Mouse (Mus musculus) lung, embryonic 15.5 days (tissue): ENCODE results near the gene Gins2. TPM values are rescaled to one million over a fixed set of nuclear protein-coding genes. Genes with fewer than 3 reads are reported as not detected.

Source experiments
- ATAC-seq: fragments of 200-750 bp; cut with Nextera tagmentation; 2 replicates; pipeline ENCODE4 v1.8.0; 2017; ENCODE audit warnings: moderate number of reproducible peaks, borderline replicate concordance; ENCODE audit not compliant: low FRiP score, low TSS enrichment; ENCODE audit errors: extremely low read depth
- H3K27ac ChIP-seq: fragments of 300-500 bp; sonication (generic); 2 replicates; pipeline ENCODE4 v1.5.1; 2015; ENCODE audit warnings: moderate library complexity, mild to moderate bottlenecking, inconsistent platforms
- H3K27me3 ChIP-seq: fragments of 300-500 bp; sonication (generic); 2 replicates; pipeline ENCODE4 v1.6.1; 2015; ENCODE audit warnings: inconsistent platforms
- H3K36me3 ChIP-seq: fragments of 300-500 bp; sonication (generic); 2 replicates; pipeline ENCODE4 v1.6.1; 2015; ENCODE audit warnings: inconsistent platforms
- H3K4me1 ChIP-seq: fragments of 300-500 bp; sonication (generic); 2 replicates; pipeline ENCODE4 v1.6.1; 2015; ENCODE audit warnings: inconsistent platforms
- H3K4me2 ChIP-seq: fragments of 300-500 bp; sonication (generic); 2 replicates; pipeline ENCODE4 v1.6.1; 2015; ENCODE audit warnings: inconsistent platforms, mild to moderate bottlenecking, moderate library complexity
- H3K4me3 ChIP-seq: fragments of 300-500 bp; sonication (generic); 2 replicates; pipeline ENCODE4 v1.5.1; 2015; ENCODE audit warnings: mild to moderate bottlenecking, inconsistent platforms
- H3K9ac ChIP-seq: fragments of 300-500 bp; sonication (generic); 2 replicates; pipeline ENCODE4 v1.6.1; 2015; ENCODE audit warnings: inconsistent platforms
- H3K9me3 ChIP-seq: fragments of 300-500 bp; sonication (generic); 2 replicates; pipeline ENCODE4 v1.6.1; 2016; ENCODE audit warnings: inconsistent platforms
- WGBS: fragments of 180-500 bp; shearing (Covaris S2); methylation state at CpG from one replicate; pipeline ENCODE4 v1.1.7; 2015; 5-methylcytosine and 5-hydroxymethylcytosine counted together
- polyA plus RNA-seq: library from polyadenylated mRNA; unstranded; fragments of >200 nt; fragmentation: Nextera tagmentation; extraction: Ambion mirVana; gene quantifications from 2 replicates; pipeline ENCODE4 v1.2.1, GENCODE M21; 2015

Gins2 gene
- polyA plus RNA-seq, 1 experiment from 2014 or later, result 117 TPM

DNA sequence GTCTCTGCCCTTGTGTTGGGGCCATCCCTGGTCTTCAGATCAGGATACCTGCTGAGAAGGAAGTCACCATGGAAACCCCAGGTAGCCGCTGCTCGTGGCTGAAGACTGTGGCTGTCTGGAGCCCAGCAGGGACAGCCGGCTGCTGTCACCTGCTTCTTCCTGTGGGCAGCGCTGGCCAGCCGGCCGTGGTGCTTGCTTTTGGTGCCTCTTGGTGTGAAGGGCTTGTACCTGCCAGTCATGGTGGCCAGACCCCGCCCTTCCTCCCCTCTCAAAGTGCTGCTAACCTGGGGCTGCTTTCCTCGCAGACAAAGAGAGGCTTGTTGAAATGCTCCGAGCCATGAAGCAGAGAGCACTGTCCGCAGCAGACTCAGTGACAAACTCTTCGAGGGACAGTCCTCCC lies 15.2 kb downstream of the Gins2 start:
- 60% methylated on average over 11 of the region's 11 CpGs for WGBS
- Histone ChIP-seq H3K27me3 (no peaks in the 10 kb centered on the region), H3K9ac (no peak overlapping the region), H3K36me3 (peaks cover 92% of the 10 kb centered on the region), H3K4me1 (peaks cover 28% of the 10 kb centered on the region), H3K9me3 (no peaks in the 10 kb centered on the region), H3K4me3 (no peak overlapping the region), H3K27ac (peak overlapping the region; percentile 32; the same call in 1 of the 2 replicates), H3K4me2 (no peak overlapping the region)
- ATAC-seq, result no peak

DNA sequence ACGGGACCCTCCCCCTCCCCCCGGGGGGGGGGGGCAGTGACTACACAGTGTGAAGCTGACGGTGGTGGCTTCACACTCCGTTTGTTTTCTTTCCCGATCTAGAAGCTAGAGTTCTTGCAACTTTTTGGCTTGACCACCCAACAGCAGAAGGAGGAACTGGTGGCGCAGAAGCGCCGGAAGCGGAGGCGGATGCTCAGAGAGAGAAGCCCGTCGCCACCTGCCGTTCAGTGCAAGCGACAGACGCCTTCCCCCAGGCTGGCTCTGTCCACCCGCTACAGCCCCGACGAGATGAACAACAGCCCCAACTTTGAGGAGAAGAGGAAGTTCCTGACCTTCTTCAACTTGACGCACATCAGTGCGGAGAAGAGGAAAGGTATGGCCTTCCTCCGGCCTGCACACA lies 16.6 kb downstream of the Gins2 start:
- Histone ChIP-seq H3K27ac (no peak overlapping the region), H3K4me3 (no peak overlapping the region), H3K9ac (no peak overlapping the region), H3K9me3 (no peaks in the 10 kb centered on the region), H3K4me2 (no peak overlapping the region), H3K36me3 (peaks cover 92% of the 10 kb centered on the region), H3K27me3 (no peaks in the 10 kb centered on the region), H3K4me1 (peaks cover 28% of the 10 kb centered on the region)
- ATAC-seq, result no peak
- WGBS, result 80% methylated on average over 21 of the region's 21 CpGs

DNA sequence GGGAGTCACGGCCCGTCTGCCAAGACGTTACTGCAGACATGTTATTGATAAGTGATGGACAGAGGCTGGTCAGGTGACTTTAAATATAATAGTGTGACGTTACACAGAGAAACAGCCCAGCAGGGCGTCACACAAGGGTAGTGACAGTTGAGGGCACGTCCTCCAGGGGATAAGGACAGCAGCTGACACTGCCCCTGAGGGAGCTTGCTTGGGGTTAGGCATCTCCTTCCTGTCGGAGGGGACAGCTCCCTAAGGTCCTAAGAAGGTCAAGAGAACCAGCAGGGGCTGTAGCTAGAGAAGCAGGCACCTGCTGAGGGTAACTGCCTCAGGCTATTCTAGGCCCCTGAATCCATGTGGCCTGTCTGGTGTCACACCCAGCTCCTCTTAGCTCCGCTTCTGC lies 17.5 kb downstream of the Gins2 start:
- no peak overlapping the region for H3K9ac ChIP-seq
- 85% methylated on average over 8 of the region's 8 CpGs for WGBS
- peaks cover 28% of the 10 kb centered on the region for H3K4me1 ChIP-seq
- ATAC-seq, result no peak
- H3K27me3 ChIP-seq, result no peaks in the 10 kb centered on the region
- no peak overlapping the region for H3K27ac ChIP-seq
- H3K4me2 ChIP-seq, result no peak overlapping the region
- peaks cover 92% of the 10 kb centered on the region for H3K36me3 ChIP-seq
- no peak overlapping the region for H3K4me3 ChIP-seq
- no peaks in the 10 kb centered on the region for H3K9me3 ChIP-seq

DNA sequence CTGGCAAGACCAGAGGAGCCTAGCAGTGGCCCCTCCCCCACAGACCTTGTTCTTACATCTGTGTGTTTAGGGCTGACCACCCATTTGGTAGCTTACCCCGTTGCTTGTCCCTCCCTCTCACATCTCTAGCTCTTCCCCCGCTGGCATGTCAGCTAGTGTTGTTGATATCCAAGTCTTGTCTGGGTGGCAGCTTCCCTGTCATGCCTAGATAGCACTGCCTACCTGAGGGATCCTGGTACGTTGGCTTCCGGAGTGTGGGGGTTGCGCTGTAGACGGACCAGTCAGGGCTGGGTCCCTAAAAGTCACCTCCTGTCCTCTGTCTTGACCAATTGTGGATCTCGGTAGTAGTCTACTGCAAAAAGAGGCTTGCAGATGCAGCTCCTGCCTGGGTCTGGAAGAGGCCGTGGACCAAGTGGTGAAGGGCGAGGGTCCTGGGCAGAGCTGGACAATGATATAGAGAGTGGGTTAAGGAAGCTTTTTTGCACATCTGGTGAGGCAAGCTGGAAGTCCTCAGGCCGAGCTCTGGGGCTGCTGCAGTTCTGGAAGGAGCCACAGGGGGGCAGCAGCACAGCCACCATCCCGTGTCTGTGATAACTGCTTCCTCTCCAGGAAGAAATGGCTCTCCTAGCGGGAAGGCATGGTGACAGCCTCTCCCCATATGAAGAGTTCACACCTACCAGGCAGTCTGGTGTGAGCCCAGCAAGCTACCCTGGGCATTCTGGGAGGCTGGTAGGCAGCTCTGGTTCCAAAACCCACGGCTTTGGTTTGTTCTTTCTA lies 19.0 kb downstream of the Gins2 start:
- Histone ChIP-seq H3K9ac (no peak overlapping the region), H3K27me3 (no peaks in the 10 kb centered on the region), H3K4me2 (no peak overlapping the region), H3K27ac (no peak overlapping the region), H3K36me3 (peaks cover 84% of the 10 kb centered on the region), H3K9me3 (no peaks in the 10 kb centered on the region), H3K4me3 (no peak overlapping the region), H3K4me1 (peaks cover 27% of the 10 kb centered on the region)
- no peak for ATAC-seq
- WGBS, result 51% methylated on average over 13 of the region's 13 CpGs

DNA sequence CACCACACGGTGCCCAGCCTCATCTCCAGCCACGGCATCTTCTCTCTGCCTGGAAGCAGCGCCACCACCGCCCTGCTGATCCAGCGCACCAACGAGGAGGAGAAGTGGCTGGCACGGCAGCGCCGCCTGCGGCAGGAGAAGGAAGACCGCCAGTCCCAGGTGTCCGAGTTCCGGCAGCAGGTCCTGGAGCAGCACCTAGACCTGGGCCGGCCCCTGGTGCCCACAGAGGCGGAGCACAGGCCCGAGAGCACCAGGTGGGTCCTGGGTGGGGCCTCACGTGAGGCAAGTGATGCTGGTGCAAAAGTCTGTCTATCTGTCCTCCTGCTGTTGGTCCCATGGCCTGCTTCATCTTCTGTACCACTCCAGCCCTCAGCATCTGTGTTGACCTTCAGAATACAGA lies 20.0 kb downstream of the Gins2 start:
- Histone ChIP-seq H3K9me3 (no peaks in the 10 kb centered on the region), H3K4me3 (no peak overlapping the region), H3K4me1 (peaks cover 27% of the 10 kb centered on the region), H3K9ac (no peak overlapping the region), H3K27me3 (no peaks in the 10 kb centered on the region), H3K4me2 (no peak overlapping the region), H3K36me3 (peaks cover 76% of the 10 kb centered on the region), H3K27ac (no peak overlapping the region)
- no peak for ATAC-seq
- 94% methylated on average over 17 of the region's 17 CpGs for WGBS

DNA sequence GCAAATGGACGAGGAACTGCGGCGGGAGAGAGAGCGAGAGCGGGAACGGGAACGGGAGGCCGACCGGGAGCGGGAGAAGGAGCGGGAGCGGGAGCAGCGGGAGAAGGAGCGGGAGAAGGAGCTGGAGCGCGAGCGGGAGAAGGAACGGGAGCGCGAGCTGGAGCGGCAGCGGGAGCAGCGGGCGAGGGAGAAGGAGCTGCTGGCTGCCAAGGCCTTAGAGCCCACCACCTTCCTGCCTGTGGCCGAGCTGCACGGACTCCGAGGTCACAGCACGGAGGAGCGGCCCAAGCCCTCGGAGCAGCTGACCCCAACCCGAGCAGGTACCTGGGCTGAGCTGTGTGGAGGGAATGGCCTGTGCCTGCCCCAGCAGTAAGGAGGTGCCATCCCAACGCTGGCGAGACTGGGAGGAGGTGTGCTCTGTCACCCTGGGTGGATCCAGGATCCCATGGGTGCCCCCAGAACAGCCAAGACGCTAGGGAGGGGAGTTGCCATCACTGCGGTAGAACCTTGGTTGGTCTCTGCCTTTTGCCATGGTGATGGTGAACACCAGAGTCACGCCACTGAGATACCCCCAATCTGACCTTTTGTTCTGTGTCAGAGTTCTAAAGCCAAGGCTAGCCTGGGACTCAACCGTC lies 20.8 kb downstream of the Gins2 start:
- H3K27me3 ChIP-seq, result no peaks in the 10 kb centered on the region
- H3K4me1 ChIP-seq, result peaks cover 32% of the 10 kb centered on the region
- H3K9ac ChIP-seq, result no peak overlapping the region
- H3K9me3 ChIP-seq, result no peaks in the 10 kb centered on the region
- WGBS, result 95% methylated on average over 37 of the region's 37 CpGs
- no peak overlapping the region for H3K27ac ChIP-seq
- H3K36me3 ChIP-seq, result peaks cover 68% of the 10 kb centered on the region
- no peak for ATAC-seq
- no peak overlapping the region for H3K4me2 ChIP-seq
- no peak overlapping the region for H3K4me3 ChIP-seq

DNA sequence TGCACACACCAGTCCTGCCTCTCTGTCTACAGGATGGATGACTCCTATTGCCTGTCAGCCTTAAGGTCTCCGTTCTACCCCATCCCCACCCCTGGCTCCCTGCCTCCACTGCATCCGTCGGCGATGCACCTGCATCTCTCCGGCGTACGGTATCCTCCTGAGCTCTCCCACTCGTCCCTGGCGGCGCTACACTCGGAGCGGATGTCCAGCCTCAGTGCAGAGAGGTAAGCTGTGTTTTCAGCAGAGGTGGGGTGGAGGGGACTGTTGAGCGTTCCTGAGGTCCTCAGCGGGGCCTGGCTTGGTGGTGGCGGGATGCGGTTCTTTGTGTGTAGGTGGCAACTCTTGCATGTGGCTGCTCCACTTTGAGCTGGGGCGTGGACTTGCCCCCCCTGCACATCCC lies 21.4 kb downstream of the Gins2 start:
- Histone ChIP-seq H3K27ac (no peak overlapping the region), H3K4me2 (no peak overlapping the region), H3K9me3 (no peaks in the 10 kb centered on the region), H3K27me3 (no peaks in the 10 kb centered on the region), H3K9ac (no peak overlapping the region), H3K36me3 (peaks cover 62% of the 10 kb centered on the region), H3K4me1 (peaks cover 35% of the 10 kb centered on the region), H3K4me3 (no peak overlapping the region)
- no peak for ATAC-seq
- 95% methylated on average over 17 of the region's 17 CpGs for WGBS

DNA sequence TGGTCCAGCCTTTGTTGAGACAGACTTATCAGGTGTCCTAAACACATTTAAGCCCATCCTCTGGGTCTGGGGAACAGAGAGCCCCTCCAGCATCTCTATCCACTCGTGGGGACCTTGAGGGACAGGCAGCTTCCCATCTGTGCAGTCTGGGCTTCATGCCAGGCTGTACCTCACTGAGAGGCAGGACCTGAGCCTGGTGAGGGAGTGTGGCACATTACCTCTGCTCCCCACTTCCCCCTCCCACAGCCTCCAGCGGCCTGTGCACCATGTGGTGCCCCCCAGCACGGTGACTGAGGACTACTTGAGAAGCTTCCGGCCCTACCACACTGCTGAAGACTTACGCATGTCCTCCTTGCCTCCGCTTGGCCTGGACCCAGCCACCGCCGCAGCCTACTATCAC lies 22.4 kb downstream of the Gins2 start:
- H3K9me3 ChIP-seq, result no peaks in the 10 kb centered on the region
- WGBS, result 83% methylated on average over 8 of the region's 8 CpGs
- H3K4me2 ChIP-seq, result no peak overlapping the region
- no peak overlapping the region for H3K27ac ChIP-seq
- no peak overlapping the region for H3K4me3 ChIP-seq
- H3K4me1 ChIP-seq, result peaks cover 44% of the 10 kb centered on the region
- no peak for ATAC-seq
- no peak overlapping the region for H3K9ac ChIP-seq
- no peaks in the 10 kb centered on the region for H3K27me3 ChIP-seq
- peaks cover 54% of the 10 kb centered on the region for H3K36me3 ChIP-seq

DNA sequence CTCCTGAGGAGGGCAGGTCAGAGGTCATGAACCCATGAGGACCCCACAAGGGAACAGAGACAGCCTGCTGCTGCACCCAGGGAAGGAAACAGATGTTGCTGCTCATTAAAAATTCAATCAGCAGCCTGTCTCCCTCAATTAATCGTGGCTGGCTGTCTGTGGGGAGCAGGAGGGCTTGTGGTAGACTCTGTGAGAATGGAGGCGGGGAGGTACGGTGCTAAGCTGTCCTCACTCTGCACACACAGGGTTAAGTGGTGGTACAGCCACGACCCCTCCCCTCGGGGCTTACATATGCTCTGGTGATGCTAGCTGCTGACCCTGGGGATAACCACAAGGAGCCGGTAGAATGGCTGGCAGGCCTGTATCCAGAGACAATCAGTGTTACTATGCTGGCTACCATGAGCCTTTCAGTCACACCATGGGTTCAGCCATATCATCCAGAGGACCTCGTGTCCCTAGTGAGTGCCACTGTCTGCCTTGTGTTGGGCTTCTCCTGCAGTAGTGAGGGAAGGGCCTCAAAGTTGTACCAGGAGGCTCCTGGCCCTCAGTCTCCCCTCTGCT lies 23.9 kb downstream of the Gins2 start:
- 39% methylated on average over 7 of the region's 7 CpGs for WGBS
- Histone ChIP-seq H3K4me1 (peaks cover 47% of the 10 kb centered on the region), H3K4me2 (no peak overlapping the region), H3K36me3 (peaks cover 41% of the 10 kb centered on the region), H3K27me3 (no peaks in the 10 kb centered on the region), H3K27ac (no peak overlapping the region), H3K9me3 (no peaks in the 10 kb centered on the region), H3K9ac (no peak overlapping the region), H3K4me3 (no peak overlapping the region)
- ATAC-seq, result no peak

DNA sequence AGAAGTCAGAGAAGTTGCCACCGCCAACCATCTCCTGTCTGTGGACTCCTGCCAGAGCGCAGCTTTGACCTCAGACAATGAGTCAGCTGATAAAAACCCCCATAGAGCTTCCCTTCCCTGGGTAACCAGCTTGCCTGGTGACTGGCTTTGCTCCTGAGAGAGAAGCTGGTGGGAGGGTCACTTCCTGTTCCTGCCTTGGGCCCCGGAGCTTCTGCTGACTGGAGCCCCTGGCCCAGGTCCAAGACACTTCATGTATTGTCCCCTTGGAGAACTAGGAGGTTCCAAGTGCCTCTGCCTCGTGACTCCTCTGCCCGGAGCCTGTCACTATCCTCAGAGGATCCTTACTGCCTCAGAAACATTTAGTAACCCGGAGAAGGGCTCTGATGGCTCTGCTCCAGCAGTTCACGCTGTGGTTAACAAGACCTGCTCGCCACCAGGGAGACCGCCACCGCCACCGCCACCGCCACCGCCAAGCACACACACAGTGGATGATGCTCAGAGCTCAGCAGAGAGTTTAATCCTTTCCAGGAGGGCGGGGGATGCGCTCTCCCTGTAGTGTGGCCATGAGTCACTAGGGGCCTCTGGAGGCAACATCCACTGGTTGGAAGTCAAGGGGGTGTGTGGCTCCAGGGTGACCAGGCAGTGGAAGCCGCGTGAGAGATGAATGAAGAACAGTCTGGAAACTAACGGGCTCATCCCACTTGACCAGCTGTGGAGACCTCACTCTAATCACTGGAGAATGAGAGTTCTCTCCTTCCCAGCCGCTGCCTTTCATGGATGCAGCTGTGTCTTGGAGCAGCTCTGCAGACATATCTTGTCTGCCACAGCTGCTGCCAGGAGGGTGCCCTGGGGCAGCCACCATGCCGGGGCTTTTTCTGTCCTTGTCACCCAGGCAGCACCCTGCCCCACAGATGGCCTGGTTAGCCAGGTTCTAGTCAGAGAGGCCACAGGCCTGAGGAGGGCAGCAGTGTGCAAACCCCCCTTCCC lies 25.0 kb downstream of the Gins2 start:
- Histone ChIP-seq H3K27me3 (no peaks in the 10 kb centered on the region), H3K27ac (peak overlapping the region; percentile 88), H3K4me2 (peak overlapping the region; percentile 34), H3K9me3 (no peaks in the 10 kb centered on the region), H3K4me3 (peak overlapping the region; percentile 8; the same call in 1 of the 2 replicates), H3K9ac (no peak overlapping the region), H3K4me1 (peaks cover 50% of the 10 kb centered on the region), H3K36me3 (peaks cover 37% of the 10 kb centered on the region)
- peak; percentile 75 for ATAC-seq
- 21% methylated on average over 20 of the region's 20 CpGs for WGBS

DNA sequence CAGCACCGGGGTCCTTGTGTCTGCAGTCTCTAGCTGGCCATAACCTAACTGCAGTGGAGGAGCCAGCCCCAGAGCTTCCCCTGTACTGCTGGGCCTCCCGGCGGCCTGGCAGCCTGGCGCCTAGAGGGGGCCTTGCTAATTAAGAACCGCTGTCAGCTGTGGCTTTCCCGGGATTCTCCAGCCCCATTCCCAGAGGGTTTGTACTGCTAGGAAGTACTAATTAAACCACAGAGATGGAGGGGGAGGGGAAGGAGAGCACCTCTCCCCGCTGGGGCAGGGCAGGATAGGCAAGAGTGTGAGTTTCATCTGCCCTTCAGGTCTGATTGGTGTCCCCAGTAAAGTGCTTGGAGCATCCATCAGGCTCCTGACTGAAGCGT lies 25.8 kb downstream of the Gins2 start:
- no peak for ATAC-seq
- H3K4me2 ChIP-seq, result peak overlapping the region; percentile 34
- no peak overlapping the region for H3K4me3 ChIP-seq
- H3K9ac ChIP-seq, result no peak overlapping the region
- no peaks in the 10 kb centered on the region for H3K27me3 ChIP-seq
- H3K36me3 ChIP-seq, result peaks cover 29% of the 10 kb centered on the region
- 22% methylated on average over 8 of the region's 8 CpGs for WGBS
- H3K9me3 ChIP-seq, result no peaks in the 10 kb centered on the region
- peaks cover 51% of the 10 kb centered on the region for H3K4me1 ChIP-seq
- H3K27ac ChIP-seq, result peak overlapping the region; percentile 88
